8 mouse cellular contexts compared by ENCODE assay signal in the genomic region with DNA sequence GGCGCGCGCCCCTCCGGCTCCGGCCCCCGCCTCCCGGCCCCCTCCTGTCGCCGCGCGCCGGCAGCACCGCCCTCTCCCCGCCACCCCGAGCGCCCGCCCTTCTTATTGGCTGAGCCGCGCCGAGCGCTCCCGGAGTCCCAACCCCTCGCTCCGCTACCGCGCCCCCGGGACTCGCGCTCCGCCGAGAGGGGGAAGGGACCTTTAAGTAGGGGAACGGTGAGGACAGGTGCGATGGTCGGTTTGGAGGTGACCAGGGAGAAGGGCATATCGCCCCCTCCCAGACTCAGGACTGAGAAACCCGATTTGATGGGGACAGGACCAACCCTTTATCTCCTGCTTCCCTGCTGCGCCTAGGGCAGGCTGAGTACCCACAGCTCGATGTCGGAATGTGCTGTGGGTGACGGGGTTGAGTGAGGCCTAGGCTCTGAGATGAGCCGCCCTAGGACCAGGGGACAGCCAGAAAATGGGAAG. TPM values are rescaled to one million over a fixed set of nuclear protein-coding genes. Genes with fewer than 3 reads are reported as not detected.
DNase-seq lines count a peak whose midpoint lies in the region; ATAC-seq and TF ChIP-seq lines count a peak whose summit lies in the region.

No protein-coding gene starts in this region.

- ATAC-seq in heart, embryonic 13.5 days (ENCODE audit: extremely low read depth, insufficient number of reproducible peaks, low FRiP score, low TSS enrichment), result peak; percentile 70
- peak; percentile 82 for ATAC-seq in neural tube, embryonic 12.5 days (ENCODE audit: low FRiP score, low read depth)

- H3K4me2 ChIP-seq in heart, embryonic 13.5 days, result peak overlapping the region; percentile 87
- peak overlapping the region; percentile 98 for H3K4me2 ChIP-seq in neural tube, embryonic 12.5 days (replicated peaks)

- no peak for TF ChIP-seq POLR2A in liver, adult 2 months (IDR thresholded peaks at IDR 0.05; ENCODE audit: extremely low read depth, insufficient read depth, low read length)

- peaks cover 83% of the 10 kb centered on the region for H3K27me3 ChIP-seq in forebrain, embryonic 10.5 days (ENCODE audit: poor library complexity, severe bottlenecking)
- peaks cover 6% of the 10 kb centered on the region for H3K27me3 ChIP-seq in heart, embryonic 13.5 days (replicated peaks)
- H3K27me3 ChIP-seq in liver, adult 2 months (ENCODE audit: control insufficient read depth, insufficient read depth, low read length), result peaks cover 47% of the 10 kb centered on the region
- H3K27me3 ChIP-seq in neural tube, embryonic 12.5 days (replicated peaks), result peaks cover 22% of the 10 kb centered on the region

- H3K4me1 ChIP-seq in forebrain, embryonic 10.5 days, result peaks cover 72% of the 10 kb centered on the region
- H3K4me1 ChIP-seq in heart, embryonic 13.5 days, result peaks cover 76% of the 10 kb centered on the region
- peaks cover 8% of the 10 kb centered on the region for H3K4me1 ChIP-seq in liver, adult 2 months (ENCODE audit: control insufficient read depth, insufficient read depth, low read length)
- peaks cover 67% of the 10 kb centered on the region for H3K4me1 ChIP-seq in neural tube, embryonic 12.5 days

- no peaks in the 10 kb centered on the region for H3K79me2 ChIP-seq in liver, adult 2 months (ENCODE audit: control insufficient read depth, insufficient read depth, low read length)

- H3K27ac ChIP-seq in forebrain, embryonic 10.5 days, result peak overlapping the region; percentile 86
- H3K27ac ChIP-seq in heart, embryonic 13.5 days (replicated peaks), result peak overlapping the region; percentile 99
- H3K27ac ChIP-seq in liver, adult 2 months (replicated peaks; ENCODE audit: insufficient read depth, low read depth, low read length), result no peak overlapping the region
- H3K27ac ChIP-seq in neural tube, embryonic 12.5 days, result peak overlapping the region; percentile 98

- H3K9me3 ChIP-seq in forebrain, embryonic 10.5 days, result no peaks in the 10 kb centered on the region
- no peaks in the 10 kb centered on the region for H3K9me3 ChIP-seq in heart, embryonic 13.5 days
- H3K9me3 ChIP-seq in neural tube, embryonic 12.5 days, result no peaks in the 10 kb centered on the region

- TF ChIP-seq CTCF in liver, adult 2 months (IDR thresholded peaks at IDR 0.05; ENCODE audit: low read depth, low read length), result no peak

- 1% methylated on average over 41 of the region's 41 CpGs for WGBS in forebrain, embryonic 10.5 days
- under 1% methylated on average over 38 of the region's 41 CpGs for WGBS in heart, embryonic 13.5 days
- 5% methylated on average over 23 of the region's 41 CpGs for WGBS in liver, adult 2 months
- WGBS in neural tube, embryonic 12.5 days, result under 1% methylated on average over 41 of the region's 41 CpGs

- H3K36me3 ChIP-seq in forebrain, embryonic 10.5 days (replicated peaks), result no peaks in the 10 kb centered on the region
- peaks cover 10% of the 10 kb centered on the region for H3K36me3 ChIP-seq in heart, embryonic 13.5 days
- no peaks in the 10 kb centered on the region for H3K36me3 ChIP-seq in liver, adult 2 months (ENCODE audit: control insufficient read depth, insufficient read depth, low read length)
- no peaks in the 10 kb centered on the region for H3K36me3 ChIP-seq in neural tube, embryonic 12.5 days

- H3K9ac ChIP-seq in heart, embryonic 13.5 days, result peak overlapping the region; percentile 99
- no peak overlapping the region for H3K9ac ChIP-seq in liver, adult 2 months (ENCODE audit: low read depth, low read length)
- H3K9ac ChIP-seq in neural tube, embryonic 12.5 days, result peak overlapping the region; percentile 86

- DNase-seq in CD4-positive, CD25-positive, alpha-beta regulatory T cell, adult 2 months (ENCODE audit: low read depth, low spot score), result peak; percentile 77
- DNase-seq in brain, adult 2 months (ENCODE audit: low read depth, low spot score), result peak; percentile 95
- DNase-seq in forebrain, embryonic 10.5 days (ENCODE audit: extremely low spot score, low spot score), result peak; percentile 87
- DNase-seq in kidney, postnatal 10 days, result peak; percentile 92
- no peak for DNase-seq in liver, adult 2 months (ENCODE audit: extremely low read depth, low read depth, low spot score)
- DNase-seq in thymus, postnatal 10 days (ENCODE audit: low spot score in 2 of 2), result peak; percentile 87 to 88

- peak overlapping the region; percentile 77 for H3K4me3 ChIP-seq in forebrain, embryonic 10.5 days
- peak overlapping the region; percentile 90 for H3K4me3 ChIP-seq in heart, embryonic 13.5 days
- peak overlapping the region; percentile 18; the same call in 1 of the 2 replicates for H3K4me3 ChIP-seq in liver, adult 2 months (ENCODE audit: insufficient read depth, low read depth, low read length)
- peak overlapping the region; percentile 77 for H3K4me3 ChIP-seq in neural tube, embryonic 12.5 days

RNA-seq across cellular contexts. Expression of gene Kcnh2, which starts 0.3 kb away (rescaled TPM):
- polyA plus RNA-seq in forebrain, embryonic 10.5 days (2016; fragmentation: Nextera tagmentation; extraction: Ambion mirVana), result 17.8 and 21.3 TPM in 2 replicates
- 24.4 and 26.2 TPM in 2 replicates for polyA plus RNA-seq in heart, embryonic 13.5 days (2015; fragmentation: Nextera tagmentation; extraction: Ambion mirVana)
- 0.13 TPM in 1 of 2 replicates, not detected in the other for total RNA-seq in liver, adult 2 months (2014; rRNA removed)
- polyA plus RNA-seq in liver, adult 2 months (2012; rRNA removed), result 0.21 TPM in 1 of 2 replicates, not detected in the other
- polyA plus RNA-seq in neural tube, embryonic 12.5 days (2016; fragmentation: Nextera tagmentation; extraction: Ambion mirVana), result 15.1 and 18.6 TPM in 2 replicates

RNA-seq across cellular contexts. Expression of gene Nos3, which starts 12.9 kb away (rescaled TPM):
- polyA plus RNA-seq in forebrain, embryonic 10.5 days (2016; fragmentation: Nextera tagmentation; extraction: Ambion mirVana), result 7.6 and 8.1 TPM in 2 replicates
- 34.0 and 35.0 TPM in 2 replicates for polyA plus RNA-seq in heart, embryonic 13.5 days (2015; fragmentation: Nextera tagmentation; extraction: Ambion mirVana)
- 1.1 and 2.0 TPM in 2 replicates for total RNA-seq in liver, adult 2 months (2014; rRNA removed)
- 2.6 and 2.9 TPM in 2 replicates for polyA plus RNA-seq in liver, adult 2 months (2012; rRNA removed)
- 9.2 and 9.4 TPM in 2 replicates for polyA plus RNA-seq in neural tube, embryonic 12.5 days (2016; fragmentation: Nextera tagmentation; extraction: Ambion mirVana)

RNA-seq across cellular contexts. Expression of gene Atg9b, which starts 40.2 kb away (rescaled TPM):
- polyA plus RNA-seq in forebrain, embryonic 10.5 days (2016; fragmentation: Nextera tagmentation; extraction: Ambion mirVana), result 0.99 and 1.3 TPM in 2 replicates
- polyA plus RNA-seq in heart, embryonic 13.5 days (2015; fragmentation: Nextera tagmentation; extraction: Ambion mirVana), result 0.87 and 1.4 TPM in 2 replicates
- total RNA-seq in liver, adult 2 months (2014; rRNA removed), result 0.09 and 0.27 TPM in 2 replicates
- polyA plus RNA-seq in liver, adult 2 months (2012; rRNA removed), result 0.05 and 0.35 TPM in 2 replicates
- polyA plus RNA-seq in neural tube, embryonic 12.5 days (2016; fragmentation: Nextera tagmentation; extraction: Ambion mirVana), result 0.34 and 0.35 TPM in 2 replicates

RNA-seq across cellular contexts. Expression of gene Abcb8, which starts 41.7 kb away (rescaled TPM):
- polyA plus RNA-seq in forebrain, embryonic 10.5 days (2016; fragmentation: Nextera tagmentation; extraction: Ambion mirVana), result 57.1 and 61.8 TPM in 2 replicates
- polyA plus RNA-seq in heart, embryonic 13.5 days (2015; fragmentation: Nextera tagmentation; extraction: Ambion mirVana), result 62.0 and 63.4 TPM in 2 replicates
- total RNA-seq in liver, adult 2 months (2014; rRNA removed), result 21.5 and 25.2 TPM in 2 replicates
- 69.9 and 71.0 TPM in 2 replicates for polyA plus RNA-seq in liver, adult 2 months (2012; rRNA removed)
- polyA plus RNA-seq in neural tube, embryonic 12.5 days (2016; fragmentation: Nextera tagmentation; extraction: Ambion mirVana), result 45.9 and 52.7 TPM in 2 replicates

Comparison
In these comparisons a context has a peak if more than half of its experiments do, and no peak if none do; other contexts are left out.
1. H3K4me3 ChIP-seq: peak in every context shown above with its lines; median percentile 90 in heart, embryonic 13.5 days; 77 in forebrain, embryonic 10.5 days; 77 in neural tube, embryonic 12.5 days; 18 in liver, adult 2 months.
2. RNA of gene Kcnh2, which starts 0.3 kb away (polyA plus RNA-seq): 24.4 to 26.2 TPM in heart, embryonic 13.5 days, 15.1 to 18.6 TPM in neural tube, embryonic 12.5 days and 17.8 to 21.3 TPM in forebrain, embryonic 10.5 days; 0.21 TPM in liver, adult 2 months; every median in the first group is over 10 times any median in the second.